Mouse (Mus musculus) thymus, adult 2 months (tissue): Measurements from ENCODE around the gene Qsox1. TPM values are rescaled to one million over a fixed set of nuclear protein-coding genes. Genes with fewer than 3 reads are reported as not detected.
A peak's percentile ranks its signal among the peaks of the same experiment; 100 is the strongest.

ENCODE experiments used
- DNase-seq: peaks from one replicate; pipeline ENCODE4 v3.0.0; 2021
- H3K27ac ChIP-seq: fragments of 200-500 bp; 2 replicates; pipeline ENCODE4 v1.5.1; 2012; ENCODE audit warnings: low read length, control low read depth; ENCODE audit not compliant: control insufficient read depth, insufficient read depth
- H3K27me3 ChIP-seq: fragments of 200-500 bp; 2 replicates; pipeline ENCODE4 v1.6.1; 2012; ENCODE audit warnings: mild to moderate bottlenecking, low read length, moderate library complexity, mixed read lengths; ENCODE audit not compliant: control insufficient read depth, insufficient read depth
- H3K36me3 ChIP-seq: fragments of 200-500 bp; 2 replicates; pipeline ENCODE4 v1.6.1; 2012; ENCODE audit warnings: mild to moderate bottlenecking, low read length, moderate library complexity; ENCODE audit not compliant: control insufficient read depth, insufficient read depth
- H3K4me1 ChIP-seq: fragments of 200-500 bp; replicated peaks from 2 replicates; pipeline ENCODE4 v1.6.1; 2012; ENCODE audit warnings: low read length; ENCODE audit not compliant: control insufficient read depth, insufficient read depth
- H3K4me3 ChIP-seq: fragments of 200-500 bp; 2 replicates; pipeline ENCODE4 v1.5.1; 2012; ENCODE audit warnings: mild to moderate bottlenecking, low read length, control low read depth, moderate library complexity; ENCODE audit not compliant: control insufficient read depth, insufficient read depth
- CTCF ChIP-seq: fragments of 200-500 bp; IDR thresholded peaks from 2 replicates; pipeline ENCODE4 v1.5.1; 2012; ENCODE audit warnings: mild to moderate bottlenecking, control low read depth, low read length, moderate library complexity, borderline replicate concordance; ENCODE audit not compliant: control insufficient read depth, poor library complexity, insufficient read depth; ENCODE audit errors: extremely low read depth
- POLR2A ChIP-seq: fragments of 200-500 bp; IDR thresholded peaks from 2 replicates; pipeline ENCODE4 v1.6.1; 2012; ENCODE audit warnings: mild to moderate bottlenecking, low read length, control low read depth, moderate library complexity; ENCODE audit not compliant: control insufficient read depth, poor library complexity, insufficient read depth; ENCODE audit errors: extremely low read depth
- WGBS: fragments of 180-500 bp; shearing (Covaris S2); methylation state at CpG from one replicate; pipeline ENCODE4 v1.1.7; 2018; 5-methylcytosine and 5-hydroxymethylcytosine counted together
- polyA plus RNA-seq: library from polyadenylated mRNA; depleted of rRNA; stranded (reverse); fragments of >200 nt; gene quantifications from 2 replicates; pipeline ENCODE4 v1.2.3, GENCODE M21; 2012

Qsox1 gene
- polyA plus RNA-seq, 1 experiment: 61.1 TPM

- no peak for TF ChIP-seq POLR2A
- TF ChIP-seq CTCF: no peak
- DNase-seq: no peak
- H3K4me1 ChIP-seq: peaks cover 5% of the 10 kb centered on the region; the same call in 1 of the 2 replicates
- no peaks in the 10 kb centered on the region for H3K27me3 ChIP-seq
- WGBS: 93% methylated on average over 9 of the region's 9 CpGs
- H3K27ac ChIP-seq: no peak overlapping the region
- no peak overlapping the region for H3K4me3 ChIP-seq
- 0 out of 2 replicates have a peak, but pooled peaks cover 3% of the 10 kb centered on the region for H3K36me3 ChIP-seq
Measured at GRCm38 (mm10) chr1:155805607-155806006, 7.1 kb downstream of the Qsox1 start.

DNA sequence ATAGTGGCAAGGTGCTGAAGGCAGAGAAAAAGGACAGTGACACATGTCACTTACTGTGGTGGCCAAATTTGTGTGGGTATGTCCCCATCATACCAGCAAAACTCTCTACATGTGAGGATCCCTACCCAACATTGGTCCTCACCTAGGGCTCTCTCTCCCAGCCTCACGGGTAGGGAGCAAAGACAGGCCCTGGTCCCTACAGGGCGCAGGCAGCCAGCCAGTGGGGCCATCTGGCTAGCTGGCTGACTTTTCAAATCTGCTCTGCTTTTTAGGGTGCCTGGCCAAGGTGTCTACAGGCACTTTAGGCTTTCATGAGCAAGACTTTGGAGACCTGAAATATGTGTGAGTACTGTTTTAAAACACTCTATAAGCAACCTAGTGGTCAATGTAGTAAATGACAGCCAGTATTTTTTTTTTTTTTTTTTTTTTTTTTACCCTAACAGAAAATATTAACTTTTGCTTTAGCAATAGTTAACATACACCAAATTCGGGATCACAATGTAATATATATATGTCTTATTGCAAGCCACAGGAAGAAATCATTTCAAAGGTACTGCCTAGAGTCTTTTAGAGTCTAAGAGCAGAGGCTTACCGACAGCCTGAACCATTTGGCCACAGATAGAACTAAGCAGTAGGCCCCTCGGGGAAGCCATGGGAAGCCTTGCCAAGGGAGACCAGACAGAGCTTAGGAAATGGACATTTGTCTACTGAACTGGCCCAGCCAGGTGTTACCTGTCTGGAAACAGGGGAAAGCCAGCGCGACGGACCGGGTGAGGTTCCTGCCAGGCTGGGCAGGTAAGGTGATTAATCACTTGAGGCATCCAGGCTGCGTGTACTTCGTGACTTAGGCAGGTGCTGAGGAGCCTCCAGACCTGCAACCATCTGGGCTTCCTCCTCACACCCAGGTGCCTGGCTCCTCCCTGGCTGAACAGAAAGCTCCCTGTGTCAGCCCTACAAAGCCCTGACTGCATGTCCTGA, 11.4 kb downstream of the Qsox1 start:
- H3K36me3 ChIP-seq: 0 out of 2 replicates have a peak, but pooled peaks cover 3% of the 10 kb centered on the region
- peaks cover 4% of the 10 kb centered on the region for H3K4me1 ChIP-seq
- H3K27ac ChIP-seq: no peak overlapping the region
- WGBS: 94% methylated on average over 11 of the region's 11 CpGs
- no peak for DNase-seq
- TF ChIP-seq CTCF (no peak), POLR2A (no peak)
- no peaks in the 10 kb centered on the region for H3K27me3 ChIP-seq
- H3K4me3 ChIP-seq: no peak overlapping the region

DNA sequence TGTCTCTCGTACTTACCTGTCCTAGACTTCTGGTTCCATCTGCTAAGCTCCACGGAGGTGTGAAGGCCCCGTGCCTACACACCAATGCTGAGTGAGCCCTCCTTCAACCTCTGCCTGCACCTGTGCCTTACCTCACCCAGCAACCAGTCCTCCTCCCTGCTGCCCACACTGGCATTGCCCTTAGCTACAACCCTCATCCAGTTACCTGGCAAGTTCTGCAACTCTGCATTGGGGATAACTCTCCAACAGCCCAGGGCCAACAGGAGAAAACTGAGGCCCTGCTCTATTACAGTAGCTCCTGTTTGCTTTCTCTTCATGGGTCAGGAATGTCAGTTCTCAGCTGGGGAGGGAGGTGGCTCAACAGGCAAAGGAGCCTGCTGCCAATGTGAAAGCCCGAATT, 14.7 kb downstream of the Qsox1 start:
- no peak overlapping the region for H3K4me3 ChIP-seq
- no peak for DNase-seq
- peaks cover 4% of the 10 kb centered on the region for H3K4me1 ChIP-seq
- 0 out of 2 replicates have a peak, but pooled peaks cover 3% of the 10 kb centered on the region for H3K36me3 ChIP-seq
- no peak for TF ChIP-seq CTCF
- no peak for TF ChIP-seq POLR2A
- H3K27ac ChIP-seq: no peak overlapping the region
- H3K27me3 ChIP-seq: no peaks in the 10 kb centered on the region
- WGBS: 97% methylated on average over 4 of the region's 4 CpGs

DNA sequence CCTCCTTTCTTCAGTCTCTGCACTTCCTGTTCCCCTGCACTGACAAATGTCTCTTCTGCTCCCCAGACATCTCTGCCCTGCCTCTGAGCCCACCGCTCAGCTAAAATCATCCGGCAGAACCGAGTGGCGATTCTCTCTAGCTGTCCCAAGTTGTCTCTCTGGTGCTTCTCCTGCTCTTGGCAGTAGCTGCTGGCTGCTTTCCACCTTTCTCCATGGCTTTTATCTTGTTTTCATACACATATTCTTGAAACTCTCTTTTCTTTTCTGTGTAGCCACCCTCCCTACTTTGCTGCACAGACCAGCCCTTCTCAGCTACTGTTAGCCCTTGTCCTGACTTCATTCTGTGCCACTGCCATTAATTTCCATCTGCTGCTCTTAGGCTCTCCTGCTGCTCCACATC, 15.3 kb downstream of the Qsox1 start:
- 83% methylated on average over 4 of the region's 4 CpGs for WGBS
- no peaks in the 10 kb centered on the region for H3K36me3 ChIP-seq
- H3K4me3 ChIP-seq: no peak overlapping the region
- peaks cover 4% of the 10 kb centered on the region for H3K4me1 ChIP-seq
- no peak for TF ChIP-seq POLR2A
- TF ChIP-seq CTCF: no peak
- no peak for DNase-seq
- H3K27ac ChIP-seq: peak overlapping the region; percentile 36; the same call in 1 of the 2 replicates
- no peaks in the 10 kb centered on the region for H3K27me3 ChIP-seq

DNA sequence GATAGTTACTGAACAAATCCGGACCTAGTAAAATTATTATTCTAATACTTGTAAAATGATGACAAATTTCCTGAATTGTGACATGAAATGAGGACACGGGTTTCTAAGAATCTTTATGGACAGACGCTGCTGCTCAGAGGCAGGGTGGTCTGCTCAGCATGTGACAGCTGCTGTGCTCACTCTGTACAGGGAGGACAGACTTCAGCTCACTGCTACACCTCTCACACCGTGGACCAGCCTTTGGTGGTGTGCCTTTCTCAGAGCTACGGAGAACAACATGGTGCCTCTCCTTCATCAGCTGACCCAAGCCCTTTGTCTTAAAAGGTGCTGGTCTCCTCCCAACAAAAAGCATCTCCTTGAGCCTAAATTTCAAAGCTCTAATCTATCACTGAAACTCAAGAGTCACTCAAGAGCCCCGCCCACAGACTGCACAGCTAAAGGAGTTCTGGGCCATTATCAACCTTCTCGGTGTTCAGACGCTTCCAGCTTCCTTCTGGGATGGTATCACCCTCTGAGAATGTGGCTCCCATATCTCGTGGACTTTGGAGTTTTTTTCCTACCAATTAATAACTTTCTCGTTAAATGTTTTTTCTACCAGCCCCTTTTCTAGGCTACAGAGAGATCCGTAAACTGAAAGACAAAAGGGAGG, 15.8 kb downstream of the Qsox1 start:
- TF ChIP-seq CTCF (no peak), POLR2A (no peak)
- no peak overlapping the region for H3K4me3 ChIP-seq

GRCm38 (mm10) chr1:155795791-155796233, 16.9 kb downstream of the Qsox1 start:
- H3K27me3 ChIP-seq: no peaks in the 10 kb centered on the region
- TF ChIP-seq POLR2A: no peak
- peaks cover 4% of the 10 kb centered on the region for H3K4me1 ChIP-seq
- no peak overlapping the region for H3K27ac ChIP-seq
- 97% methylated on average over 5 of the region's 5 CpGs for WGBS
- no peak for DNase-seq
- no peaks in the 10 kb centered on the region for H3K36me3 ChIP-seq
- no peak overlapping the region for H3K4me3 ChIP-seq

More for the DNA sequence above, 15.8 kb downstream of the Qsox1 start:
- H3K27ac ChIP-seq: no peak overlapping the region
- H3K36me3 ChIP-seq: no peaks in the 10 kb centered on the region
- 91% methylated on average over 11 of the region's 11 CpGs for WGBS
- no peaks in the 10 kb centered on the region for H3K27me3 ChIP-seq
- DNase-seq: no peak
- H3K4me1 ChIP-seq: peaks cover 4% of the 10 kb centered on the region
